Mouse (Mus musculus) gonadal fat pad, adult 2 months (tissue): ENCODE data around the gene Reg3a. TPM values are rescaled to one million over a fixed set of nuclear protein-coding genes. Genes with fewer than 3 reads are reported as not detected.
"Not testable (repeated sequence)": the region's sequence is repeated elsewhere in the genome, so short reads cannot be mapped to it uniquely, and the experiment has no call there.

Experiments
- DNase-seq: peaks from one replicate; pipeline ENCODE4 v3.0.0-alpha.2; 2012; ENCODE audit warnings: low read depth
- polyA plus RNA-seq: library from polyadenylated mRNA; depleted of rRNA; stranded (reverse); fragments of >200 nt; gene quantifications from 2 replicates; pipeline ENCODE4 v1.2.3, GENCODE M21; 2012; rRNA removed

Reg3a gene
- not detected in 2 replicates for polyA plus RNA-seq

DNA sequence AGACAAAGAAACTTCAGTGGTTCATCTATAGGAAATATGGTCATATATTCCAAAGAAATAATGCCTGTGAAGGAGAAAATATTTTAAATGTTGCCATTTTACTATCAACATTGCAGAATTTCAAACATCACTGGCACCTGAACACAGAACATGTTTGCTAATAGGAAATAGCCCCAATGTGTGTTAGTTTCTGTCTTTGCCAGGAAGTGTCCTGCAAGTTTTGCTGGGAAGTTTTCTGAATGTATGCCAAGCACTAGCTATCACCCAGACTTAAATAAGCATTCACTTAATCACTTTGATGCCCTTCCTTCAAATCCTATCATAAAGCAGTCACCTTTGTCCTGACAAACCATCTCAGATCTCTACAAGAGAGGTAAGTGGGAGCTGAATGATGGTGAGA, at the start of gene Reg3a:
Reg3a (plus strand) TSS at position 301 of the 400 bp plus-strand sequence.
- no peak for DNase-seq

DNA sequence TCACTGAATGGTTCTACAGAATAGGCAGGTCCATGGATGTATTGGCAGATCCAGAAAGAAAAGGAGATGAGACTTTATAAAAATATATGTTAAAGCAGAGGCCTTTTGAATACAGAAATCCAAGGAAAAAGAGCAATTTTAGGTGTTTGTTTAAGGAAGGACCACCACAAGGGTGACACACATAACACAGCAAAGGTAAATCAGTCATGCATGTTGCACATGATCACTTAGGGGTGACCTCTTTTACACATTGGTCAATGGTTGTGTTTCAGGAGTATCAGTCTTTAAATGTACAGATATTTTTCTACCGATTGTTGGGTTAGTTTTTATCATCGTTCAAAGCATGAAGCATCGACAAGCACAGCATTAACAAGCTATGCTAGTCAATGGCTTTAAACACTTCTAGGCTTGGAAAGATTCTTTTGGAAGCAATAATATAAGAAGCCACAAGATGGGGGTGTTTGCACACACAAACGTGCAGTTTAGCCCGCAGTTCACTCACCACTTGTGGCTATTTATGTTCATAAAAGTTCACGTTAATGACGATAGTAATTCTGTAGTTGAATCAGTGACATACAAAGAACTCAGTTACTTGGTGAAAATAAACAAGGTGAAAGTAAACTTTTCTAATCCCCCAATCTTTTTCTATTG, 48.5 kb upstream of the Reg3a start:
- DNase-seq, result no peak

DNA sequence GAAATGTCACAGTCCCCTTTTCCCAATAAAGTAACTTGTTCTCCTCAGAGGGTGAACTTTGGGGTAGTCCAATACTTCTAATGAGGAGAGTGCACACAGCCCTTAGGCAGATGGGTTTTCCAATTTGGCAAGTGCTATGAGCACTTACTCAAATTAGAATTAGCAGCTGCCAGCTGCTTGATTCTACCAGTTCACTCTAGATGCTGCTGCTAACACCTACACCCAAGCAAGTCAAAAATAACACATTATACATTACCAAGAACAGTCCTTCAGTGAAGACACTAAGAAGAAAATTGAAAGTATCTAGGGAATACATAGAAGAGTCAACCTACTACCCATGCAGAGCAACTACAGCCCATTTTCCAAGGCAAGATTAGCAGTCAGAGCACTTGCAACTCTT, 40.2 kb upstream of the Reg3a start:
- no peak for DNase-seq

DNA sequence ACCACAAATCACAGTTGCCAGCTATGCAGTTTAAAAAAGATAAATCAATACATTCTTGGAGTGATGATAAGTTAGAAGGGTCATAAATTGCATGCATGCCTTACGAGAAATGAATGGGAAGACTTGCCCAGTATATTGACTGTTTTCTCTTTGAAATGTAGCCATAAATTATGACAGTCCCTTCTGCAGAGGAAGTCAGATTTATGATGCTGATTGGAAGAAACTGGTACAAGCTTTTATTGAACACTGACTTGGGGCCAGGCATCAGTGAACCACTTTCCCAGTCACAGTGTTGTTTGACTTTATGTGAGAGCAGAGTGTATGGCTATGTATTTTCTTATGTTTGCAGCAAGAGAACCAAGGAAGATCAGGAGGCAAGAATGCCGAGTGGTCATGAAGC, 38.8 kb upstream of the Reg3a start:
- DNase-seq, result no peak

DNA sequence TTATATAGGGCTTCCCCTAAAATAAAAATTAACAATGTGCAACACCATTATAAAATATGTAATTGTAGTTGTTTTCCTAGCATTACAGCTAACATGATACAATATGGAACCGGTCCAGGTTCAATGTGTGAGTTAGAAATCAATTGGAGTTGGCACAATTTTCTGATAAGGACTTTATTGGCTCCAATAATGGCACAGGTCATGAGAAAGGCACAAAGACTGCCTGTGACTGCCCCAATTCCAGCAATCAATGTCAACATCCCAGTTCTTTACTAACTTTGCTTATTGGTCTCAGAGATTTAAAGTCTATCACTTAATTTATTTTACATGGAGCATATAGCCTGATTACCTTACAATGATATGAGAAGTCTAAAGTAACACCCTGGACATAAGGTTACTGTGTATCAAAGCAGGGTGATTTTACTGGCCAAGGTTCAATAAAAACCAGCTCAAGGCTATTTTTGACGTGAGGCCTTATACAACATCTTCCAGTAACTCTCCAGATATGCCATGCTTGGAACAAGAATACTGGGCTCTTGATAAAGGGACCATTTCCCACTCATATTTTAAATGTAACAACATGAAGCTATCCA, 18.4 kb upstream of the Reg3a start:
- DNase-seq, result no peak

DNA sequence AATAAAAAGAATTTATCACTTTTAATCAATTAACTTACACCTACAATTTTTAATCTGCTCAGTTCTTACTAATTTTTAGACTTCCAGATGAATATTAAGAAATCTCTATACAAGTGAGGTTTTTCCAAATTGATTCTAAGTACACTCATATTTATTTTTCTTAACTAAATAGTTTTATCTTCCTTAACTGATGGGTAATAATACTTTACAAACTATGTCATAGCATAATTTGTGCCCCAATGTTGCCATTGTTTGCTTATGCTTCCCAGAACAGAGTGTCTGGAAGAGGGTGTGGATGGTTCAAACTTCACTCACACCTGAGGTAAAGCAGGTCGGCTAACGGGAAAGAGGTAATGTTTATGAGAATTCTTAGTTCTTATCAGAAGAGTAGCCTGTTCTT, 10.2 kb upstream of the Reg3a start, which contains the start of gene Reg3b:
Reg3b (plus strand) TSS at position 301 of the 400 bp plus-strand sequence.
- no peak for DNase-seq

DNA sequence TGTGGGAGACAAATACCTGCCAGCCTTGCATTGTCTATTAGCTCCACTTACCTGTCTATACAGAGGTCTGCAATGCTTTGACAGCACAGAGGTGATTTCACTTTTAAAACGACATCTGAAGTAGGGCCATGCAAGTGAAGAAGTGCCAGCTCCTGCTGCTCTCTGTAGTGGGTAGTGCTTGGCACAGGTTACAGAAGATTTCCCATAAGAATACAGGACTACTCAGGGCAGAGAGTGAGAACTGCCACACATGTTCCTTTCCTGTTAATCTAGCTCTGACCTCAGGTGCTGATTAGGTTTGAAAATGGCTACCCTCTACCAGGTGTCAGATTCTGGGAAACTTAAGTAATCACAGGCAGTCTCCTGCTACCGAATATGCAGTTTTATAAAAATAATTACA, 1.7 kb upstream of the Reg3a start, which contains the start of gene Reg3d:
Reg3d (minus strand) TSS at position 101 of the 400 bp plus-strand sequence.
- no peak for DNase-seq

DNA sequence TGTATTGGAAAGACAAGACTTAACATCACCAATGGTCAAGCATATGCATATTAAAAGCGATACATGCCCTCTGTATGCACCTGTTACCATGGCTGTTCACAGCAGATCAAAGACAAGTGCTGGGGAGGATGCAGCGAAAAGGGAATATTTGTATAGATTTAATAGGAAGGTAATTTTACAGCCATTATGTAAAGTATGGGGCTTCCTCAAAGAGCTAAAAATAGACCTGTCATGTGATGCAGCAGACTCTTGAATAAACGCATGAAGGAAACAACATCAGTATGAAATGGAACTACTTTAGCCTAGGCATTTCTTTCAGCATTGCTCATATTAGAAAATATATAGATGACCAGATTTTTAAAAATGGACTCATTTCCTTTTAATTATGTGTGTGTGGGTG, 5.1 kb downstream of the Reg3a start:
- no peak for DNase-seq

DNA sequence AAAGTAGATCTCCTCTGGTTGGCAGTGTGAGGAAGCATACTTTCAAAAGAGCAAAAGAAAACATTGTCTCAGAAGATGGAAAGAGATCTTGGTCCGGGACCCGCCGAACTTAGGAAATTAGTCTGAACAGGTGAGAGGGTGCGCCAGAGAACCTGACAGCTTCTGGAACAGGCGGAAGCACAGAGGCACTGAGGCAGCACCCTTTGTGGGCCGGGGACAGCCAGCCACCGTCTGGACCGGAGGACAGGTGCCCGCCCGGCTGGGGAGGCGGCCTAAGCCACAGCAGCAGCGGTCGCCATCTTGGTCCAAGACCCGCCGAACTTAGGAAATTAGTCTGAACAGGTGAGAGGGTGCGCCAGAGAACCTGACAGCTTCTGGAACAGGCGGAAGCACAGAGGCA, 14.8 kb downstream of the Reg3a start, which contains the start of gene Reg2:
Reg2 (plus strand) TSS at position 301 of the 400 bp plus-strand sequence.
- DNase-seq, result not testable (repeated sequence)

DNA sequence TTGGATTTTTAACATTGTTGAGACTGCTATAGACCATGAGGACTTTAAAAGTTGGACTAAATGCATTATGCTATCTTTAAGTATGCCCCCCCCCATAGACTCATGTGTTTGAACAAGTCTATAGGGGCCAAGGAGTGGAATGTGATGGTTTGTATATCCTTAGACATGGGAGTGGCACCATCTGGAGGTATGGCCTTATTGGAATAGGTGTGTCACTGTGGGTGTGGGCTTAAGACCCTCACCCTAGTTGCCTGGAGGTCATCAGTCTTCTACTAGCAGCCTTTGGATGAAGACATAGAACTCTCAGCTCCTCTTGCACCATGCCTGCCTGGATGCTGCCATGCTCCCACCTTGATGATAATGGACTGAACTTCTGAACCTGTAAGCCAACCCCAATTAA, 41.9 kb downstream of the Reg3a start, which contains the start of gene Reg1:
Reg1 (plus strand) TSS at position 301 of the 400 bp plus-strand sequence.
- not testable (repeated sequence) for DNase-seq

DNA sequence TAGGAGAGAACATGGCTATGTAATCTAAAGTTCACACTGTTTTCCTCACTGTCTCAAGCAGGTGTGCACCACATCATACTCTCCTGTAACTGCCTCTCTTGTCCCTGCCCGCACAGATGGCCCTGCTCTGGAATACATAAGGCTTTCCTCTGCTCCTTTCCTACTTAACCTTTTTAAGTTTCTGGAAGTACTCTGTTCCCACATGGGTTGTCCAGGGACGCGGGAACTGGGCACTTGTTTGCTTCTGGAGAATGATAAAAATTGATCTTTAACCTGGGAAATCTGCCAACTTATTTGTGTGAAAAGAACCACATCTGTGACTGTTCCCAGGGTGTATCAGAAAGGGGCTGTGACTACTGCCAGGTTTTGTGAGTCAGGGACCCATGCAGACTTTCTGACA, 45.0 kb downstream of the Reg3a start:
- no peak for DNase-seq

Other genes with a start within 250 kb of the Reg3a start
- 0.22 and 0.23 TPM in 2 replicates for gene Reg3b, start 10.1 kb upstream of the Reg3a start, polyA plus RNA-seq
- gene Reg3d, start 1.8 kb upstream of the Reg3a start, polyA plus RNA-seq, result not detected in 2 replicates
- gene Reg2, start 14.9 kb downstream of the Reg3a start, polyA plus RNA-seq, result not detected in 2 replicates
- gene Reg1, start 42.0 kb downstream of the Reg3a start, polyA plus RNA-seq, result 0.36 and 0.88 TPM in 2 replicates
- gene Reg3g, start 88.2 kb downstream of the Reg3a start, polyA plus RNA-seq, result 0.58 TPM in 1 of 2 replicates, not detected in the other